In genomic region chr10:81000197-81001062, GRCm38 (mm10) we compare ENCODE assay signal across 8 mouse cellular contexts. TPM values are rescaled to one million over a fixed set of nuclear protein-coding genes. Genes with fewer than 3 reads are reported as not detected.
DNase-seq lines count a peak whose midpoint lies in the region; ATAC-seq and TF ChIP-seq lines count a peak whose summit lies in the region.
"Had no signal": no experiment of that assay in that cellular context is flagged by ENCODE, and none has a peak within 500 bp of the region (broad histone marks: within the 10 kb centered on the region; RNA-seq: fewer than 3 reads in every experiment).

No protein-coding gene starts in this region.

- H3K4me1 ChIP-seq in cortical plate, adult 2 months (ENCODE audit: control insufficient read depth, insufficient read depth, low read length) = peaks cover 10% of the 10 kb centered on the region
- H3K4me1 ChIP-seq in hindbrain, embryonic 15.5 days (replicated peaks) = peaks cover 26% of the 10 kb centered on the region
- H3K4me1 ChIP-seq in midbrain, embryonic 14.5 days (ENCODE audit: control insufficient read depth, insufficient read depth, low read length) = peaks cover 6% of the 10 kb centered on the region

- no peak for TF ChIP-seq POLR2A in cortical plate, adult 2 months (IDR thresholded peaks at IDR 0.05; ENCODE audit: extremely low read depth, insufficient read depth, low read length)

- no peak overlapping the region for H3K4me3 ChIP-seq in left cerebral cortex, adult 2 months
- peak overlapping the region; percentile 17; the same call in 1 of the 2 replicates for H3K4me3 ChIP-seq in cortical plate, adult 2 months (ENCODE audit: insufficient read depth, low read length)
- no peak overlapping the region for H3K4me3 ChIP-seq in hindbrain, embryonic 15.5 days
- no peak overlapping the region for H3K4me3 ChIP-seq in midbrain, embryonic 14.5 days (replicated peaks; ENCODE audit: low read depth, low read length)

- H3K36me3 ChIP-seq in hindbrain, embryonic 15.5 days = no peaks in the 10 kb centered on the region
- no peaks in the 10 kb centered on the region for H3K36me3 ChIP-seq in midbrain, embryonic 14.5 days (ENCODE audit: control insufficient read depth, insufficient read depth, low read length)

- no peak for ATAC-seq in hindbrain, embryonic 15.5 days (ENCODE audit: low FRiP score, low read depth)
- no peak for ATAC-seq in midbrain, embryonic 14.5 days (ENCODE audit: low FRiP score, low TSS enrichment)
- no peak for ATAC-seq in inflammation-experienced regulatory T-cells, adult 6 months

- intact Hi-C loops in left cerebral cortex, adult 2 months (cut with DNase I) = loop anchor here (1.0 kb wide), 2 partner anchors 37 to 41 kb away; partner anchors contain the start of gene Slc39a3

- no peak for DNase-seq in left cerebral cortex, adult 2 months (ENCODE audit: extremely low spot score in 1 of 2, low spot score in 2 of 2)
- no peak for DNase-seq in left cerebral cortex, adult 9 months (ENCODE audit: low spot score in 2 of 2)
- DNase-seq in midbrain, embryonic 14.5 days = no peak
- DNase-seq in gastrocnemius, adult 8-10 months (ENCODE audit: low spot score in 2 of 2) = no peak

- H3K4me2 ChIP-seq in hindbrain, embryonic 15.5 days = peak overlapping the region; percentile 22
- H3K4me2 ChIP-seq in midbrain, embryonic 14.5 days (ENCODE audit: low read length) = no peak overlapping the region

- no peak overlapping the region for H3K9ac ChIP-seq in hindbrain, embryonic 15.5 days
- 0 out of 2 replicates have a peak overlapping the region, but pooled peaks have one; percentile 0 for H3K9ac ChIP-seq in midbrain, embryonic 14.5 days (replicated peaks; ENCODE audit: low read length)

- TF ChIP-seq CTCF in left cerebral cortex, adult 2 months (IDR thresholded peaks at IDR 0.05) = no peak
- no peak for TF ChIP-seq CTCF in cortical plate, adult 2 months (IDR thresholded peaks at IDR 0.05; ENCODE audit: extremely low read depth, insufficient read depth, low read length)

- H3K27ac ChIP-seq in left cerebral cortex, adult 2 months = peak overlapping the region; percentile 76
- H3K27ac ChIP-seq in cortical plate, adult 2 months (ENCODE audit: insufficient read depth, low read length) = peak overlapping the region; percentile 85
- H3K27ac ChIP-seq in hindbrain, embryonic 15.5 days (replicated peaks) = no peak overlapping the region
- no peak overlapping the region for H3K27ac ChIP-seq in midbrain, embryonic 14.5 days (replicated peaks; ENCODE audit: low read depth, low read length)

- 46% methylated on average over 28 of the region's 28 CpGs for WGBS in hindbrain, embryonic 15.5 days
- 52% methylated on average over 28 of the region's 28 CpGs for WGBS in midbrain, embryonic 14.5 days

- H3K27me3 ChIP-seq in hindbrain, embryonic 15.5 days = no peaks in the 10 kb centered on the region
- no peaks in the 10 kb centered on the region for H3K27me3 ChIP-seq in midbrain, embryonic 14.5 days (ENCODE audit: control insufficient read depth, insufficient read depth, low read length)

- H3K9me3 ChIP-seq in hindbrain, embryonic 15.5 days = no peaks in the 10 kb centered on the region
- no peaks in the 10 kb centered on the region for H3K9me3 ChIP-seq in midbrain, embryonic 14.5 days (ENCODE audit: control insufficient read depth, low read length)

RNA-seq across cellular contexts. Expression of gene Gng7, which starts 14.3 kb away (rescaled TPM):
- total RNA-seq in left cerebral cortex, adult 2 months (2021) = 100 to 1,000 TPM in 1 of 2 experiments, 10 to 100 TPM in 1; 66.6 to 111 TPM
- 77.9 and 152 TPM in 2 replicates for polyA plus RNA-seq in cortical plate, adult 2 months (2012; rRNA removed)
- polyA plus RNA-seq in hindbrain, embryonic 15.5 days (2015; fragmentation: Nextera tagmentation; extraction: Ambion mirVana) = 19.1 and 21.4 TPM in 2 replicates
- polyA plus RNA-seq in midbrain, embryonic 14.5 days (2014; fragmentation: Nextera tagmentation; extraction: Ambion mirVana) = 11.5 and 11.6 TPM in 2 replicates
- 1 to 10 TPM; 1.1 to 2.7 (median 1.7) TPM for total RNA-seq in gastrocnemius, adult 8-10 months (2022)
- not detected for polyA plus RNA-seq in inflammation-experienced regulatory T-cells, adult 6 months (2017; shearing (Covaris generic))

RNA-seq across cellular contexts. Expression of gene Diras1, which starts 25.0 kb away (rescaled TPM):
- total RNA-seq in left cerebral cortex, adult 2 months (2021) = 100 to 1,000 TPM; 100 to 116 TPM
- polyA plus RNA-seq in cortical plate, adult 2 months (2012; rRNA removed) = 83.8 and 85.3 TPM in 2 replicates
- 71.6 and 81.6 TPM in 2 replicates for polyA plus RNA-seq in hindbrain, embryonic 15.5 days (2015; fragmentation: Nextera tagmentation; extraction: Ambion mirVana)
- 24.0 and 55.4 TPM in 2 replicates for polyA plus RNA-seq in midbrain, embryonic 14.5 days (2014; fragmentation: Nextera tagmentation; extraction: Ambion mirVana)
- total RNA-seq in gastrocnemius, adult 8-10 months (2022) = under 1 TPM in 1 of 4 experiments, not detected in 3; 0.24 TPM
- not detected for polyA plus RNA-seq in inflammation-experienced regulatory T-cells, adult 6 months (2017; shearing (Covaris generic))
- total RNA-seq: heart, postnatal 36 days had no signal

RNA-seq across cellular contexts. Expression of gene Slc39a3, which starts 36.8 kb away (rescaled TPM):
- 10 to 100 TPM; 61.3 to 62.5 TPM for total RNA-seq in left cerebral cortex, adult 2 months (2021)
- polyA plus RNA-seq in cortical plate, adult 2 months (2012; rRNA removed) = 72.8 and 73.0 TPM in 2 replicates
- polyA plus RNA-seq in hindbrain, embryonic 15.5 days (2015; fragmentation: Nextera tagmentation; extraction: Ambion mirVana) = 46.3 and 53.0 TPM in 2 replicates
- polyA plus RNA-seq in midbrain, embryonic 14.5 days (2014; fragmentation: Nextera tagmentation; extraction: Ambion mirVana) = 32.4 and 34.9 TPM in 2 replicates
- total RNA-seq in gastrocnemius, adult 8-10 months (2022) = 10 to 100 TPM; 12.9 to 15.3 (median 13.9) TPM
- 1 to 10 TPM; 2.4 to 5.0 (median 2.7) TPM for polyA plus RNA-seq in inflammation-experienced regulatory T-cells, adult 6 months (2017; shearing (Covaris generic))

RNA-seq across cellular contexts. Expression of gene Sgta, which starts 59.6 kb away (rescaled TPM):
- total RNA-seq in left cerebral cortex, adult 2 months (2021) = 100 to 1,000 TPM; 171 to 173 TPM
- 222 and 228 TPM in 2 replicates for polyA plus RNA-seq in cortical plate, adult 2 months (2012; rRNA removed)
- polyA plus RNA-seq in hindbrain, embryonic 15.5 days (2015; fragmentation: Nextera tagmentation; extraction: Ambion mirVana) = 310 and 331 TPM in 2 replicates
- polyA plus RNA-seq in midbrain, embryonic 14.5 days (2014; fragmentation: Nextera tagmentation; extraction: Ambion mirVana) = 259 and 292 TPM in 2 replicates
- 100 to 1,000 TPM in 3 of 4 experiments, 10 to 100 TPM in 1; 99.1 to 108 (median 105) TPM for total RNA-seq in gastrocnemius, adult 8-10 months (2022)
- 10 to 100 TPM; 66.4 to 86.5 (median 71.0) TPM for polyA plus RNA-seq in inflammation-experienced regulatory T-cells, adult 6 months (2017; shearing (Covaris generic))

Comparison
In these comparisons a context has a peak if more than half of its experiments do, and no peak if none do; other contexts are left out.
1. H3K27ac ChIP-seq: peak in left cerebral cortex, adult 2 months (single experiment) and cortical plate, adult 2 months (single experiment); none in hindbrain, embryonic 15.5 days (single experiment) and midbrain, embryonic 14.5 days (single experiment).
2. RNA of gene Gng7, which starts 14.3 kb away (polyA plus RNA-seq): 77.9 to 152 TPM in cortical plate, adult 2 months, 19.1 to 21.4 TPM in hindbrain, embryonic 15.5 days and 11.5 to 11.6 TPM in midbrain, embryonic 14.5 days; not detected in inflammation-experienced regulatory T-cells, adult 6 months; every median in the first group is over 10 times any median in the second.
3. RNA of gene Diras1, which starts 25.0 kb away (polyA plus RNA-seq): 83.8 to 85.3 TPM in cortical plate, adult 2 months, 71.6 to 81.6 TPM in hindbrain, embryonic 15.5 days and 24.0 to 55.4 TPM in midbrain, embryonic 14.5 days; not detected in inflammation-experienced regulatory T-cells, adult 6 months; every median in the first group is over 10 times any median in the second.